Mouse (Mus musculus) lung, embryonic 16.5 days (tissue): ENCODE data around the gene Gm4340. TPM values are rescaled to one million over a fixed set of nuclear protein-coding genes. Genes with fewer than 3 reads are reported as not detected.
"Not testable (repeated sequence)": the region's sequence is repeated elsewhere in the genome, so short reads cannot be mapped to it uniquely, and the experiment has no call there.

Source experiments
- ATAC-seq: fragments of 200-750 bp; cut with Nextera tagmentation; 2 replicates; pipeline ENCODE4 v1.8.0; 2017; ENCODE audit warnings: low read depth, mild to moderate bottlenecking, moderate library complexity
- H3K27ac ChIP-seq: fragments of 300-500 bp; sonication (generic); 2 replicates; pipeline ENCODE4 v1.5.1; 2014; ENCODE audit warnings: mild to moderate bottlenecking, control low read depth, low read length
- H3K27me3 ChIP-seq: fragments of 300-500 bp; sonication (generic); 2 replicates; pipeline ENCODE4 v1.6.1; 2014; ENCODE audit warnings: low read depth, low read length, mixed read lengths; ENCODE audit not compliant: control insufficient read depth, insufficient read depth
- H3K36me3 ChIP-seq: fragments of 300-500 bp; sonication (generic); 2 replicates; pipeline ENCODE4 v1.6.1; 2014; ENCODE audit warnings: low read length; ENCODE audit not compliant: control insufficient read depth, insufficient read depth
- H3K4me1 ChIP-seq: fragments of 300-500 bp; sonication (generic); replicated peaks from 2 replicates; pipeline ENCODE4 v1.6.1; 2014; ENCODE audit warnings: low read length, mixed read lengths; ENCODE audit not compliant: control insufficient read depth, insufficient read depth
- H3K4me2 ChIP-seq: fragments of 300-500 bp; sonication (generic); 2 replicates; pipeline ENCODE4 v1.6.1; 2014; ENCODE audit warnings: low read depth, low read length, control low read depth
- H3K4me3 ChIP-seq: fragments of 300-500 bp; sonication (generic); 2 replicates; pipeline ENCODE4 v1.5.1; 2014; ENCODE audit warnings: mild to moderate bottlenecking, low read length, control low read depth
- H3K9ac ChIP-seq: fragments of 300-500 bp; sonication (generic); 2 replicates; pipeline ENCODE4 v1.6.1; 2014; ENCODE audit warnings: low read length, control low read depth
- H3K9me3 ChIP-seq: fragments of 300-500 bp; sonication (generic); 2 replicates; pipeline ENCODE4 v1.6.1; 2016; ENCODE audit warnings: low read length; ENCODE audit not compliant: control insufficient read depth
- whole genome bisulfite sequencing: fragments of 180-500 bp; shearing (Covaris S2); extraction: QIAGEN DNeasy Blood & Tissue Kit; methylation state at CpG from one replicate; pipeline ENCODE4 v1.1.7; 2014; 5-methylcytosine and 5-hydroxymethylcytosine counted together
- polyA plus RNA-seq: library from polyadenylated mRNA; unstranded; fragments of >200 nt; fragmentation: Nextera tagmentation; extraction: Ambion mirVana; gene quantifications from 2 replicates; pipeline ENCODE4 v1.2.1, GENCODE M21; 2015

The Gm4340 gene
- polyA plus RNA-seq = not detected in 2 replicates

- WGBS = no CpG with 5 or more reads among the region's 3 CpGs
- not testable (repeated sequence) for H3K36me3 ChIP-seq, H3K4me3 ChIP-seq, H3K27ac ChIP-seq, H3K9ac ChIP-seq, ATAC-seq, H3K27me3 ChIP-seq, H3K9me3 ChIP-seq, H3K4me2 ChIP-seq, H3K4me1 ChIP-seq
These were observed at the start of gene Gm4340 for GRCm38 (mm10) chr10:104193742-104194141. Gm4340 (plus strand) TSS chr10:104194042.

GRCm38 (mm10) chr10:104151197-104151596 lies 42.6 kb upstream of the Gm4340 start, which contains the start of gene Gm6763:
Gm6763 (plus strand) TSS chr10:104151497.
- not testable (repeated sequence) for H3K4me2 ChIP-seq
- no CpG with 5 or more reads among the region's 3 CpGs for WGBS

DNA sequence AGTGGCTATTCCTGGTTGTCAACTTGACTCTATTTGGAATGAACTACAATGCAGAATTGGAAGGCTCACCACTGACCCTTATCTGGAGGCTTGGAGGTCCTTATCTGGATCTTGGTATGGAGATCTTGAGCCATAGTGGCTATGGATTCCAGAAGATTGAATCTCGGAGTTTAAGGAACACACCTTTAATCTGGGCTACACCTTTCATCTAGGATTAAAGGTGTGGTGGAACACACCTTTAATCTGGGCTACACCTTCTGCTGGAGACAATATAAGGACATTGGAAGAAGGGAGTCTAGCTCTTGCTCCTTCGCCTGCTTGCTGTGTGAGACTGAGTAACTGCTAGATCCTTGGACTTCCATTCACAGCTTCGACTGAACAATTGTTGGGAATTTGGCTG lies 34.1 kb upstream of the Gm4340 start, which contains the start of gene Gm8764:
TSS of gene Gm8764 (plus strand) at position 301 of the 400 bp plus-strand sequence.
- not testable (repeated sequence) for H3K9ac ChIP-seq, H3K27me3 ChIP-seq, H3K4me1 ChIP-seq, H3K4me2 ChIP-seq, H3K36me3 ChIP-seq, H3K27ac ChIP-seq, ATAC-seq, H3K4me3 ChIP-seq, H3K9me3 ChIP-seq
- no CpG with 5 or more reads among the region's 3 CpGs for WGBS

More at GRCm38 (mm10) chr10:104151197-104151596, 42.6 kb upstream of the Gm4340 start, which contains the start of gene Gm6763:
- H3K36me3 ChIP-seq, H3K4me3 ChIP-seq, H3K27me3 ChIP-seq, H3K9me3 ChIP-seq, H3K4me1 ChIP-seq, H3K9ac ChIP-seq, H3K27ac ChIP-seq, ATAC-seq: not testable (repeated sequence)

- not testable (repeated sequence) for H3K27me3 ChIP-seq, H3K27ac ChIP-seq, ATAC-seq, H3K9ac ChIP-seq, H3K36me3 ChIP-seq, H3K9me3 ChIP-seq, H3K4me1 ChIP-seq, H3K4me2 ChIP-seq, H3K4me3 ChIP-seq
- no CpG with 5 or more reads among the region's 3 CpGs for WGBS
These were observed 25.6 kb upstream of the Gm4340 start, which contains the start of gene Gm21304 for GRCm38 (mm10) chr10:104168215-104168614. Gm21304 (plus strand) TSS chr10:104168515.

DNA sequence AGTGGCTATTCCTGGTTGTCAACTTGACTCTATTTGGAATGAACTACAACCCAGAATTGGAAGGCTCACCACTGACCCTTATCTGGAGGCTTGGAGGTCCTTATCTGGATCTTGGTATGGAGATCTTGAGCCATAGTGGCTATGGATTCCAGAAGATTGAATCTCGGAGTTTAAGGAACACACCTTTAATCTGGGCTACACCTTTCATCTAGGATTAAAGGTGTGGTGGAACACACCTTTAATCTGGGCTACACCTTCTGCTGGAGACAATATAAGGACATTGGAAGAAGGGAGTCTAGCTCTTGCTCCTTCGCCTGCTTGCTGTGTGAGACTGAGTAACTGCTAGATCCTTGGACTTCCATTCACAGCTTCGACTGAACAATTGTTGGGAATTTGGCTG lies 17.1 kb upstream of the Gm4340 start, which contains the start of gene Gm21312:
TSS of gene Gm21312 (plus strand) at position 301 of the 400 bp plus-strand sequence.
- not testable (repeated sequence) for H3K9ac ChIP-seq, H3K4me3 ChIP-seq, H3K27me3 ChIP-seq, H3K4me2 ChIP-seq, H3K36me3 ChIP-seq, ATAC-seq, H3K27ac ChIP-seq, H3K9me3 ChIP-seq, H3K4me1 ChIP-seq
- WGBS = no CpG with 5 or more reads among the region's 3 CpGs

DNA sequence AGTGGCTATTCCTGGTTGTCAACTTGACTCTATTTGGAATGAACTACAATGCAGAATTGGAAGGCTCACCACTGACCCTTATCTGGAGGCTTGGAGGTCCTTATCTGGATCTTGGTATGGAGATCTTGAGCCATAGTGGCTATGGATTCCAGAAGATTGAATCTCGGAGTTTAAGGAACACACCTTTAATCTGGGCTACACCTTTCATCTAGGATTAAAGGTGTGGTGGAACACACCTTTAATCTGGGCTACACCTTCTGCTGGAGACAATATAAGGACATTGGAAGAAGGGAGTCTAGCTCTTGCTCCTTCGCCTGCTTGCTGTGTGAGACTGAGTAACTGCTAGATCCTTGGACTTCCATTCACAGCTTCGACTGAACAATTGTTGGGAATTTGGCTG lies 8.6 kb upstream of the Gm4340 start, which contains the start of gene Gm20765:
TSS of gene Gm20765 (plus strand) at position 301 of the 400 bp plus-strand sequence.
- not testable (repeated sequence) for H3K27ac ChIP-seq, H3K4me2 ChIP-seq, H3K27me3 ChIP-seq, H3K9me3 ChIP-seq, H3K36me3 ChIP-seq, H3K4me3 ChIP-seq, H3K9ac ChIP-seq, ATAC-seq, H3K4me1 ChIP-seq
- WGBS = no CpG with 5 or more reads among the region's 3 CpGs

DNA sequence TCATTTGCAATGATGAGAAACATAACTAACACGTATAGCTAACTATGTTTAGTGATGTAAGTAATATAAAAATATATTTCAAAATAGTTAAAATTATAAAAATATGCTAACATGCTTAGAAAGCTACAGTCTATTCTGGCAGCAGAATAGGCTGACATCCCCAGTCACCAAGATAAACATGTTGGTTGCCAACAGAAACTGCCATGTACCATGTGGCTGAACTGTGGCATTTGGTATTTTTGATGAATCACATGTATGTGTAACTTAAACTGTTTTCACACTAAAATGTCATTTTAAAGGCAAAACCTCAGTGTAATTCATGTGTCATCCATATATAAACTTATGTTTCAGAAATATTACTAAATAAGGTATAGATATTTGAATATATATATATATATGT lies 15.8 kb downstream of the Gm4340 start:
- no peak overlapping the region for H3K27ac ChIP-seq
- H3K4me2 ChIP-seq = no peak overlapping the region
- 77% methylated on average over 1 of the region's 1 CpGs for WGBS
- no peak overlapping the region for H3K9ac ChIP-seq
- H3K27me3 ChIP-seq = no peaks in the 10 kb centered on the region
- H3K4me1 ChIP-seq = no peaks in the 10 kb centered on the region
- no peak overlapping the region for H3K4me3 ChIP-seq
- no peaks in the 10 kb centered on the region for H3K36me3 ChIP-seq
- no peaks in the 10 kb centered on the region for H3K9me3 ChIP-seq
- no peak for ATAC-seq

- ATAC-seq = no peak
- no peak overlapping the region for H3K9ac ChIP-seq
- H3K4me1 ChIP-seq = no peaks in the 10 kb centered on the region
- H3K27me3 ChIP-seq = no peaks in the 10 kb centered on the region
- H3K9me3 ChIP-seq = no peaks in the 10 kb centered on the region
- 61% methylated on average over 3 of the region's 3 CpGs for WGBS
- H3K36me3 ChIP-seq = no peaks in the 10 kb centered on the region
- no peak overlapping the region for H3K4me2 ChIP-seq
- no peak overlapping the region for H3K4me3 ChIP-seq
- no peak overlapping the region for H3K27ac ChIP-seq
These were observed 16.6 kb downstream of the Gm4340 start for GRCm38 (mm10) chr10:104210268-104210990.

DNA sequence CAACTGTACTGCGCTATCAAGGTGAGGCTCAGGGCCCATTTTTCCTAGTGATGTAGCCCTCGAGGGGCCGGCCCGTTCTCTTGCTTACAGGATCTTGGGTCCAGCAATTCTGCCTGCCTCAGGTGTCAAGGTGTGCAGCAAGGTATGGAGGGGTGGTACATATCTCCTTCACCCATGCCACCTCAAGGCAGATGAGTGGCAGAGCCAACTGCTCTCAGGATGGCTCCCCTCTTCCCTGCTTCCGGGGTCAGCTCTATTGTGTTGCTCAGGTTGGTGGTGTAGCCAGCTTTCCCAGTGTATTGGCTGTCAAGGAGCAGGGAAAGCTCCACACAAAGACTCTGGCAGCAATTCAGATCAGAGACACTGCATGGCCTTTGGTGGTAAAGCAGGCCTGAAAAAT lies 20.7 kb downstream of the Gm4340 start:
- H3K4me1 ChIP-seq = no peaks in the 10 kb centered on the region
- WGBS = 88% methylated on average over 5 of the region's 5 CpGs
- no peak for ATAC-seq
- H3K27me3 ChIP-seq = no peaks in the 10 kb centered on the region
- no peak overlapping the region for H3K27ac ChIP-seq
- no peak overlapping the region for H3K4me3 ChIP-seq
- H3K9ac ChIP-seq = no peak overlapping the region
- H3K36me3 ChIP-seq = no peaks in the 10 kb centered on the region
- H3K4me2 ChIP-seq = no peak overlapping the region
- no peaks in the 10 kb centered on the region for H3K9me3 ChIP-seq
